Mouse (Mus musculus) R1 (cell line): Measurements from ENCODE around the gene Gprc5c.

ENCODE experiments used
- DNase-seq: peaks from one replicate; pipeline ENCODE4 v3.0.0-alpha.2; 2018; ENCODE audit warnings: low read depth, low spot score

Gene Gprc5c

GRCm38 (mm10) chr11:114867361-114868235, 16.6 kb downstream of the Gprc5c start:
- no peak for DNase-seq

DNA sequence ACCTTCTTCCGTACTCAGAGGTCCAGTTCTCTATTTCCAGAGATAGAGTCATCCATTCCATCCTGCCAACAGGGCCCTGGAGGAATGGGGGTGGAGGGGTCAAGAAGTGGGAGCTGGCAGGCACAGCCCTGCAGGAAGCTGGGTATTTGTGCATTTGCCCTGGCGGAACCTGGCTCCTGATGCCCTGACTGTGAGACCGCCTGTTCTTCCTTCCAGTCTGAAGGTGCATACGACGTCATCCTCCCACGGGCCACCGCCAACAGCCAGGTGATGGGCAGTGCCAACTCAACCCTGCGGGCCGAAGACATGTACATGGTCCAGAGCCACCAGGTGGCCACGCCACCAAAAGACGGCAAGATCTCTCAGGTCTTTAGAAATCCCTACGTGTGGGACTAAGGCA, 17.3 kb downstream of the Gprc5c start:
- no peak for DNase-seq

GRCm38 (mm10) chr11:114869787-114870186, 18.8 kb downstream of the Gprc5c start:
- no peak for DNase-seq

DNA sequence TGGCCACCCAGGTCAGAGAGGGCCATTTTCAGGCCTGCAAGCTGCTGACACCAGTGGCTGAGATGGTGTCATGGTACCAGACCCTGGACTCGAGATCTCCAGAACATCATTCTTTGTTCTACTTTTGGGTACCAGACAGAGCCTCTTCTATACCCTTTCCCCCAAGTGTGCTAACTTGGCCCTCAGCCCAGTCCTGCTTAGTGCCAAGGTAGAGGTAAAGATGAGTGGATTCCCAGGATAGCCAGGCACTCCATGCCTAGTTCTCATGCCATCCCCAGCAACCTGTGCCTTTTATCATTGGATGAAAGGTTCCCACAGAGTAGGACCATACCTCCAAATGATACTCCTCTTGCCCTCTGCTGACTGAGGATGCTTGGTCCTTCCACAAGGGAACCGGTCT, 20.6 kb downstream of the Gprc5c start:
- no peak for DNase-seq

DNA sequence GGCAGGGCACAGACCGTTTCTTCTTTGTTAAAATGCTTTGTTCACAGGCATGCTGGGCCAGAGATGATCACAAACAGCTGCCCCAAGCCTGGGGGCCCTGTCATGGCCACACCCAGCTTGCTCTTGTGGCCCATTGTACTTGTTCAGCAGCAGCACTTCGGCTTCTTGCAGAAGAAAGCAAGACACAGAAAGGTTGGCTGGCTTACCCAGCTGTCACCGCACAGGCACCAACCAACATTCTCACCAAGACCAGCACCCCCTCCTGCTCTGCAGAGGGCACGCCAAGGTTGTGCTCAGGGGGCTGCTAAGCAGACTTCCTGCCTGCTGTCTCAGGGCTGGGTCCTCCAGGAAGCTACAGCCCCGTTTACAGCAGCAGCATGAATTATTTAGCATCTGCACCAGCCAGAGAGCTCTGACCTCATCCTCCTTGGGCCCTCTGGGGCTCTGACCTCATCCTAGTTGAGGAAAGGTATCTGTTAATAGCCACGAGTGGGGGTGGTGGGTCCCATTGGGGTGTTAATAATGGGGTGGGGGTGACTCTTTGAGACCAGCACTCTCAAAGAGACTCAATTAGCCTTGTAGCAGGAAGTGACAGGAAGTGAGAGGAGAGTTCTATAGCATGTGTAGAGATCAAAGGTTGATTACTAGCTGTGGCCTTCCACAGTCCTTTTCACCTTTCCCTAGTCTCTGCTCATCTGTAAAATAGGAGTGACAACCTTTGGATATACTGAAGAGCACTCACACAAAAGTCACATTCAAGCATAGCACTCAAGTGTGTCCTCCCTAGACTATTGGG, 22.3 kb downstream of the Gprc5c start:
- peak; percentile 94 for DNase-seq

DNA sequence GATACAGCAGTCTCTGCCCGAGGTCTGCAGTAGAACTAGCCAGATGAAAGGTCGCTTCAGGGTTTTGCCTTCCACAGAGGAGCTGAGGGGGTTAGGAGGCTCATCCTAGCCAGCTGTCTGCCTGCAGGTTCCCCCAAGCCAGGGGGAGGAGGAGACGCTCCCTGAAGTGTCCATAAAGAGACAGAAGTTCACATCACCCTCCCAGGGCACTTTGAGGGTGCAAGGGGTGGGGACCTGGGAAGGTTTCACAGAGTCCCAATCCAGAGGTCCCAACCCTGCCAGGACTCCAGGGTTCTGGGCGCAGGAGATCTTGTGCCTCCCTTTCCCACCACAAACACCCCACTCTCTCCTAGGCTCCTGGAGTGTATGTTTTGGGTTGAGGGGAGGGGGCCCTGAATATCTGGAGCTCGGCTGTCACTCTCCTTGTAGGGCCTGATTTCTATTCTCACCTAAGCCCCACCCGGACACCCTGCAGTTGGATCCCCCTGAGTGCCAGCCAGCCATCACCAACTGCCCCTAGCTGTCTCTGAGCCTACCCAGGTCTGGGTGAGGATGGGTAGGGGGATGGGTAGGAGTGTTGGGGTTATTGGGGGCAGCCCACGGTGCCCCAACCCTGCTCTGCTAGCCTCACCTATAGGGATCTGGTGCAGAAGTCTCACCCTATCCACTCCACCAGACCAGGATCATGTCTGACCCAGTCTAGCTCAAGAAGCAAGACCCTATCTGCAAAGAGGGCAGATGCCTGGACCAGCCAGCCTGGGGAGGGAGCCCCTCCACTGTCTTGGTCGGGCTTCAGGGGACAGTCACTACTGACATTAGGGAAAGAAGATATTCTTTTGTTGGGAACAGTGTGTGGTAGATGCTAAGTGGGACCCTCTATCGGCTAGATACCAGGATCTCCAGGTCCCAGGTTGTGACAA, 23.5 kb downstream of the Gprc5c start:
- DNase-seq = no peak

DNA sequence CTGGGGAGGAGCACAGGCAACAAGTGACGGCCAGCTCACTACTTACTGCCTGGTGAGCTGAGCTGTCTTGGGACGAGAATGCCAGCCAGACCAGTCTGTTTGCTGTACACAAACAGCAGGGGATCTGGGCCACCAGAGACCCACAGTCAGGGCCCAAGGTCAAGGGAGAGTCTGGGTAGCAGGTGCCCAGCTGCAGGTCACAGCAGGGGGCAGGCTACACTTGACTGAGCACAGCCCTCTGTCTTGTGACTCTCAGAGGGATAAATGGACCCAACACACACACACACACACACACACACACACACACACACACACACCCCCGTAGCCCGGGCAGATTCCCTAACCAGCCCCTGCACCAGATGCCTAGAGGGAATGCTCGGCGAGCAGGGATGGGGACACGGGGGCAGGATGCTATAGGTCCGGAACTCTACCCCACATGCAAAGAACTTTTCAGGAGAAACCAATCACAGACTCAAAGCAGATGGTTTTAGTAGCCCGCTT, 24.4 kb downstream of the Gprc5c start:
- DNase-seq = peak; percentile 41

- peak; percentile 51 for DNase-seq
Observed at GRCm38 (mm10) chr11:114876176-114876575, 25.2 kb downstream of the Gprc5c start.

DNA sequence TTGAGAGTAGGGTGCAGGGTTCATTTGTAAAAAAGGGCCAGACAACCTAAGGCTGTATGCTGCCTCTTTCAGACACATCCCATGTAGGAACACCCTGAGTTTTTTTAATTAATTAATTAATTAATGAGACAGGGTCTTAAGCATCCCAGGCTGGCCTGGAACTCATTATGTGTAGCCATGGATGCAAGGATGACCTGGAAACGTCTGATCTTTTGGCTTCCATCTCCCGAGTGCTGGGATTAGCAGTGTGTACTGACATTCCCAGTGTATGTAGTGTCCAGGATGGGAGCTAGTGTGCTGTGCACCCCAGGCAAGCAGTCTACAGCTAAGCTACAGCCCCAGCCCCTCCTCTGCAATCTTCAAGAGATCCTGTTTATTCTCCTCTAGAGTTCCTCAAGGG, 25.7 kb downstream of the Gprc5c start:
- DNase-seq = no peak

GRCm38 (mm10) chr11:114877145-114877544, 26.2 kb downstream of the Gprc5c start:
- peak; percentile 39 for DNase-seq

- no peak for DNase-seq
Observed at GRCm38 (mm10) chr11:114879666-114880065, 28.7 kb downstream of the Gprc5c start.

GRCm38 (mm10) chr11:114880185-114880584, 29.2 kb downstream of the Gprc5c start:
- no peak for DNase-seq

DNA sequence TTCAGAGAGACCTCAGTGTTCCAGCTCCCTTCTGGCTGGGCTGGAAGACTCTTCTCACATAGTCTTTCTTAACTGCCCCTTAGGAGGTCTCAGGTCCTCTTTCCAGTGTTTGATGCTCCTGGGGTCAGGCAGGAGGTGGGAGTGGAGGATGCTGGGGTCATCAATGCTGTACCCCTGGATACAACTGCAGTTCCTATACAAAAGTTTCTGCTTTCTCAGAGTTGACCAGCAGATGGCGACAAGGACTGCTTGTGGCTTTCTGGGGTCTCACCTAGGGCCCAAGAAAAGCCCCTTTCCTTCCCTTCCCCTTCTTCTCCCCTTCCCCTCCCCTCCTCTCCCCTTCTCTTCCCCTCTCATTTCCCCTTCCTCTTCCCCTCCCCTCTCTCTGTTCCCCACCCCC, 29.6 kb downstream of the Gprc5c start:
- peak; percentile 54 for DNase-seq

DNA sequence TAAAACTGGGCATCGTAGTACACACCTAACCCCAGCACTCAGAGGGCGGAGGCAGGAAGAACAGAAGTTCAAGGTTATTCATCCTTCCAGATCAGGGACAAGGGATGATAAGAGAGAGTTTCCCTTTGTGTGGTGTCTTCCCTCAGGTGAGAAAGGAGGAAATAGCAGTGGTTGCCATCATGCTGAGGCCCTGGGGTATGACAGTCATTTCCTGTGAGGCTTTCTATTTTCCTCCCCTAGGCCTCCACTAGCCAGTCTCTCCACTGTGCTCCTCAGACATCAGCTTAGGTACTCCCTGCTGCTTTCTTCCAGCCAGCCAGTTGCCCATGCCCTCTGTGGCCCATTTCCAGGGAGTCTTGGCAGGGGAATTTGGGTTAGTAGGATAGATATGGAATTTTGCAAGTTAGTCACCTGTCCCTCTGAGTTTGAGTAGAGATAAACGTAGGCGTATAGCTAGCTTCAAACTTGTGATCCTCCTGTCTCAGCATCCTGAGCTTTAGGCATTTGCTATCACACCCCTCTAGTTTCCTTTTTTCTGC, 32.4 kb downstream of the Gprc5c start:
- DNase-seq = peak; percentile 27

DNA sequence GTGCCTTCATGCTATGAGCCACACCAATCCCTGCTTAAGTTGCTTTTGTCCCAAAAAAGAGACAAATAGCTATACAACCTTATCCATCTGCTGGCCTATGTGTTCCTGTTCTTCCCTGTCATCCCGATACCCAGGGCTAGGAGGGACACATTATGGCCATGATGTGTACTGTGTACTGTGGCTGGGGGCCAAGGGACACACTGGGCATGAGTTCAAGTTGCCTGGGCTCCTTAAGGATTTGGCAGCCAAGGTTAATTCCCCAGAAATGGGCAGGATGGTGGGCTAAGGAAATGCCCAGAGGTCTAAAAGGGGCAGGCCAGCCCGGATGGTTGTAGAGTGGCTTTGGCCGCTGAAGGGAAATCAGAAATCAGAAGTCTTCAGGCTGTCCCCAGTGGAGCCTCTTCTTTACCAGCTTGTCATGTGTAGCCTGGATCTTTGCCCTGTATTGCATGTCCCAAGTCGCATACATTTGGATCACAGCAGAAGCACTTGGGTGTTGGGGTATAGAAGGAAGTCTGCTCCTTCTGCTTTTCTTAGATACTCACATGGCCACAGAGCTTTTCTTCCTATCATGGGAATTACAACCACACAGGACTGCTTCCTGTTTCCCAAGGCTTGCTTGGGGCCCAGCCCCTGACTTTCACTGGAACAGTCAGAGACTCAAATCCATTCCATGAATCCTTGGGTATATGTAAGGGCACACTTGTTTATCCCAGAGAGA, 33.6 kb downstream of the Gprc5c start:
- no peak for DNase-seq

DNA sequence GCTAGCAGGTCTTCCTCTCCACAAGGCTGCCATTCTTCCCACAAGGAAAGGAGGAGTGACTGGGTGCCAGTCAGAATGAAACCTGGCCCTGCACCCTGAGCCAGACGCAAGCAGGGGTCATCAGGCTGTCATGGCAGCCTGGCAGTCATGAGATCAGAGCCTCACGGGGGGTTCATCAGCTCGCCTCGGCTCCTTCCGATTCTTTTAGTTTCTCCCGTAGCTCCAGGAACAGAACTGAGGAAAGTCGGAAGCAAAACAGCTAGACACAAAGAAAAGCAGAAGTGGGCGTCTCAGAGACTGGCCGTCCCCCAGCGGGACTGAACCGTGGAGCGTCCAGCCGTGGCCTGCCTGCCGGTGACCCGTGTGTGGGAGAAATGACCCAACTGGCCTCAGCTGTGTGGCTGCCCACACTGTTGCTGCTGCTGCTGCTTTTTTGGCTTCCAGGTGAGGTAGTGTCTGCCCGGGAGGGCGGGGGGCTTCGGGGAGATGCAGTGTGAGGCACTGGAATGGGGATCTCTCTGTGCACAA, 39.1 kb downstream of the Gprc5c start, which contains the start of gene Cd300a:
Gene Cd300a (plus strand): TSS at position 51 of the 528 bp plus-strand sequence.
- DNase-seq = no peak

DNA sequence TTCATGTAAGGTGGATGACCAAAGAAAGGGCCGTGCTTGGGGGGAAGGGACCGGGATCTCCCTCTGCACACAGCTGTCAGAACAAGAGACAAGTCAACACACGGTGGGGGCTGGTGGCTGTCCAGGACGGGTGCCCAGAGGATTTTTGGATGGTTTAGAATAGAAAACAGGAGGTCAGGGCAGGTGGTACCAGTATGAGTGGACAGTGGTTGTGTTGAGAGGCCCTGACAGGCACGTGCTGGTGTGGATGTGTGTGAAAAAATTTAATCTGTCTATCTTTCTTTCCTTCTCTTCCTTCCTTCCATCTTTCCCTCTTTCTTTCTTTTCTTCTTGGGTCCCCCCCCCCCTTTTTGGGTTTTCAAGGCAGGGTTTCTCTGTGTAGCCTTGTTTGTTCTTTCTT, 39.6 kb downstream of the Gprc5c start:
- no peak for DNase-seq

GRCm38 (mm10) chr11:114896085-114896484, 45.1 kb downstream of the Gprc5c start:
- no peak for DNase-seq

DNA sequence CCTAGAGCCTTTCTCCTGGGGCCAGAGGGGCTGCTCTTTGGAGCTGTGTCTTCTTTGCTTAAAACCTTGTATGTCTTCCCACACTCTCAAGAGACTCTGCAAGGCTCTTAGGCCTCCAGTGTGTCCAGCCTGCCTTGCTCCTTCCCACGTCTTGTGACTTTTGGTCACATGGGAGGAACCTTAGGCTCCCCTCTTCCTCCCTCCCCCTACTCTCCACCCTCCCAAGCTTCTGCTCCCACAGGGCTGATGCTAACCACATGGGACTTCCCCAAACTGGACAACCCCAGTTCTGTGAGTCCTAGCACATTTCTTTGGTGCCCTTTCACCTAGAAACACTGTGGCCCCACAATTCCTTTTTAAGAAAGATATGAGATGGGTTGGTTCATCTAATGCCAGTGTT, 47.1 kb downstream of the Gprc5c start:
- no peak for DNase-seq

- DNase-seq = no peak
Observed at GRCm38 (mm10) chr11:114903224-114903623, 52.3 kb downstream of the Gprc5c start.
